Mouse (Mus musculus): ENCODE data around the gene Lrrc56. TPM values are rescaled to one million over a fixed set of nuclear protein-coding genes. Genes with fewer than 3 reads are reported as not detected.

Gene Lrrc56
- polyA plus RNA-seq, 1 experiment from 2014 or later, result 13.1 TPM

DNA sequence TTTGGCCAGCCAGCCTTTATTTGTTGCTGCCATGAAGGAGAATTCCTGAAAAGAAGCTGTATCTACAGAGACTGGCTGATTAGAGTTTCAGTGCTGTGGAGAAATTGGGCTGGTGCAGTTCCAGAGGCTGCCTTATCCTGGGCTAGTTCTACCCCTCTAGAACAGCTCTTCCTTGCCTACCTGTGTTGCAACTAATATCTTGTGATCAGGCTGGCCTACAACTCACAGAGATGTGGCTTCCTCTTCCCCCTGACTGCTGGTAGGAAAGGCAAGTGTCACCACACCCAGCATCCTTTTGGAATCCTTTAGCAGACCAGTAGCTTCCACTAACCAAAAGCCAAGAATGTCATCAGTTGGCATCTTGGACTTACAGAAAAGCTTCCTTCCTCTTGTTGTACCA, 24.1 kb upstream of the Lrrc56 start:
- Histone ChIP-seq H3K4me1 (peaks cover 22% of the 10 kb centered on the region), H3K27ac (replicated peaks) (no peak overlapping the region), H3K4me2 (replicated peaks) (no peak overlapping the region), H3K4me3 (no peak overlapping the region), H3K36me3 (no peaks in the 10 kb centered on the region), H3K27me3 (no peaks in the 10 kb centered on the region), H3K9me3 (no peaks in the 10 kb centered on the region), H3K9ac (replicated peaks) (no peak overlapping the region)
- ATAC-seq (ENCODE audit: low FRiP score, low read depth), result no peak

DNA sequence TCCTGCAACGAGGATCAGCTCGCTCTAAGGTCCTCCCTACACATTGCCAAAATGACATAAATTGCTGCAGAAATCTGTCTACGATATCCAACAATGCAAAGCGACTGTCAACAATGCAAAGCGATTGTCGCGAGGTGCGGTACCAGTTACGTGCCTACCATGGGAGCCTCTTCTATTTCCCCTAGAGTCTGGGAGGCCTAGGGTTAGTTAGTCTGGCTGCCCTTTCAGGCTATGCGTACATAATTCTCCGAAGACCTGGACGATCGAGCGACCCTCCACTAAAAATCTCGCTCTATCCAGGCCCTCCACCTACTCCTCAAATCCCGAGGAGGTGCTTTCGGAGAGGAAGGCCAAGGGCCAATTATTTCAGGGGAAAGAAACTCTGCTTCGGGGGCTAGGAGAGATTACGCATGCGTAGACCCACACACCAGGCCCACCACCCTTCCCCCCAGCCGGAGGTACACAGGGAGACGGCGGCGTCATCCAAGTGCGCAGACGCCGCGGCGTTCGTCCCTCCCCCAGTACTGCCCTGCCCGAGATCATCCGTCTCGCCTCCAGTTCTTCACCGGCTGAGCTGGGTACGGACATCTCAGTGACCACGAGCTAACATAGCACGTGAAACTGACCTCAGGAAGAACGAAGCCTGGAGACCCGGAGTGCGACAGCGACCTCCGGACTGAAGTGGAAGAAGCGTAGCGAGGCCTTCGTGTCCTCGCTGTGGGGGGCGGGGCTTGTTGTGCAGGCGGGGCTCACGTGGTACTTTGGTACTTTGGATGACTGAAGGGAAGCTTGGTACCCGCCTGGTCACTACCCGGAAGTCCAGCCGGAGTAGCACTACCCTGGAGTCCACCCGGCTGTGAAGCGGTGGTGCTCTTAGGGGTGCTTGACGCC, 21.6 kb upstream of the Lrrc56 start, which contains the start of gene Rnh1:
Rnh1 (minus strand) TSS at position 742 of the 891 bp plus-strand sequence.
- H3K4me2 ChIP-seq (replicated peaks), result peak within 1 kb of the TSS; percentile 55
- H3K27ac ChIP-seq (replicated peaks), result peak within 1 kb of the TSS; percentile 92
- H3K9me3 ChIP-seq, result no peaks in the 10 kb centered on the region
- no peaks in the 10 kb centered on the region for H3K36me3 ChIP-seq
- ATAC-seq (ENCODE audit: low FRiP score, low read depth), result peak; percentile 98
- peak within 1 kb of the TSS; percentile 62 for H3K9ac ChIP-seq (replicated peaks)
- peaks cover 22% of the 10 kb centered on the region for H3K4me1 ChIP-seq
- H3K4me3 ChIP-seq, result peak within 1 kb of the TSS; percentile 53
- H3K27me3 ChIP-seq, result 0 out of 2 replicates have a peak, but pooled peaks cover 4% of the 10 kb centered on the region
- WGBS, result 3% methylated on average over 55 of the region's 55 CpGs

DNA sequence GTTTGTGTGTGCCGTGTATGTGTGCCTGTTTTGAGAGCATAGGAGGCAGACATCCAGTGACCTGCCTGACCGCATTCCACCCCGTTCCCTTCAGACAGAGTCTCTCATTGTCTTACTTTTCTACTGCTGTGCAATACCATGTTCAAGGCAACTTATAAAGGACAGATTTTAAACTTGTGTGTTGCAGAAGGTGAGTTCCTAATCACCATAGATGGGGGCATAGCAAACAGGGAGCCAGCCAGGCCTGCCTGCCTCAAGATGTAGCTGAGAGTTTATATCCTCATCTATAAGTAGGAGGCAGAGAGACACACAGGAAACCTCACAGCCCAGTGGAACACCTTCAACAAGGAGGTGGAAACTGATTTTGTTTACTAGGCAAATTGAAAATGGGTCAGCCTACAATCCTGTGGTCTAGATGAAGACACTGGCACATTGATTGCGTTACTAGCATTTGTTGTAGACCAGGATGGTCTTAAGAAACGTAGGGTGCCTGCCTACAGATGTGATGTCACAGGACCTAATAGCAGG, 20.6 kb upstream of the Lrrc56 start:
- Histone ChIP-seq H3K9me3 (no peaks in the 10 kb centered on the region), H3K27ac (replicated peaks) (no peak overlapping the region), H3K9ac (replicated peaks) (no peak overlapping the region), H3K36me3 (no peaks in the 10 kb centered on the region), H3K4me1 (peaks cover 15% of the 10 kb centered on the region), H3K4me3 (peak overlapping the region; percentile 53; the same call in 1 of the 2 replicates), H3K4me2 (replicated peaks) (peak overlapping the region; percentile 55), H3K27me3 (0 out of 2 replicates have a peak, but pooled peaks cover 4% of the 10 kb centered on the region)
- 93% methylated on average over 5 of the region's 5 CpGs for WGBS
- no peak for ATAC-seq (ENCODE audit: low FRiP score, low read depth)

DNA sequence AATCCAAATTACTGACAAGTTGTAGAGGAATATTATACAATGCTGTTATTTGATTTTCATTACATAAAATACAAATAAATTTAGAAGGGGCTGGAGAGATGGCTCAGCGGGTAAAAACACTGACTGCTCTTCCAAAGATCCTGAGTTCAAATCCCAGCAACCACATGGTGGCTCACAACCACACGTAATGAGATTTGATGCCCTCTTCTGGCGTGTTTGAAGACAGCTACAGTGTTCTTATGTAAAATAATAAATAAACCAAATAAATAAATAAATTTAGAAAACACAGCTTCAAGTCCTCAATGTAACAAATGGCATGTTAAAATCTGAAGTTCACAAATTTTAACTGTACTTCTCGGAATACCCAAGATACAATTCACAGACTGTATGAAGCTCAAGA, 18.9 kb upstream of the Lrrc56 start:
- Histone ChIP-seq H3K4me3 (no peak overlapping the region), H3K4me2 (replicated peaks) (no peak overlapping the region), H3K9me3 (no peaks in the 10 kb centered on the region), H3K4me1 (peaks cover 8% of the 10 kb centered on the region), H3K9ac (replicated peaks) (no peak overlapping the region), H3K36me3 (no peaks in the 10 kb centered on the region), H3K27me3 (0 out of 2 replicates have a peak, but pooled peaks cover 4% of the 10 kb centered on the region), H3K27ac (replicated peaks) (no peak overlapping the region)
- WGBS, result 92% methylated on average over 4 of the region's 4 CpGs
- no peak for ATAC-seq (ENCODE audit: low FRiP score, low read depth)

DNA sequence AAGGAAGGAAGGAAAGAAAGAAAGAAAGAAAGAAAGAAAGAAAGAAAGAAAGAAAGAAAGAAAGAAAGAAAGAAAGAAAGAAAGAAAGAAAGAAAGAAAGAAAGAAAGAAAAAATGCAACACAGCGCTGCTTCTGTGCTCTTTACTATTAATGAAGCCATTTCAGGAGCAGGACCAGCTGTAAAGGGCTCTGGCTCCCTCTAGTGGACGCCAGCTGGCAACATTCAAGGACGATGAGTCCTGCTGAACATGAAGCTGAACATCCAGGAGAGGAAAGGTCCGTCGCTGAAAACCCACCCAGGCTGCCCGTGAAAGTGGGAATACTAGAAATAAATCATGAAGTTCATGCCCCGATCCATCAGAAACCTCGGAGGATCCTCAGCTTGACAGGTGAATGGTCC, 17.8 kb upstream of the Lrrc56 start:
- no peaks in the 10 kb centered on the region for H3K36me3 ChIP-seq
- 2% methylated on average over 8 of the region's 8 CpGs for WGBS
- H3K27me3 ChIP-seq, result 0 out of 2 replicates have a peak, but pooled peaks cover 4% of the 10 kb centered on the region
- no peak overlapping the region for H3K4me2 ChIP-seq (replicated peaks)
- H3K9ac ChIP-seq (replicated peaks), result no peak overlapping the region; the same call in 1 of the 2 replicates
- ATAC-seq (ENCODE audit: low FRiP score, low read depth), result no peak
- H3K4me1 ChIP-seq, result peaks cover 8% of the 10 kb centered on the region
- no peak overlapping the region for H3K4me3 ChIP-seq
- H3K9me3 ChIP-seq, result no peaks in the 10 kb centered on the region
- H3K27ac ChIP-seq (replicated peaks), result no peak overlapping the region

DNA sequence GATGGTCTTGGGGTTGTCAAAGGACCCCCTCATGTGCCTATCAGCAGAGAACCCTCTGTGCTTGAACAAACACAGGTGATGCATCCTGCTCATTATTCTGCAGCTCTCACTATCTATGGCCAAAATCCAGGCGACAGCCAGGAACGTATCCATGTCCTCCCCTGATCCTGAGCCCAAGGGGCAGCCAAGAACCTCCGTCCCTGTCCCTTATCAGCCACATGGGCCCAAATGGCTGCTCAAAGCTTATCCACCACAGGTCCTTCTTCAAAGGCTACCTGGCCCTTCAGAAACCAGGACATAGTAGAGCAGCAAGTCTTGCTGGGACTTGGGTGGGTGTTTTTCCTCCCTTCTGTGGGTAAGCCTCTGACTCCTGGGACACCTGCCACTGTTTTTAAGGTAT, 5.8 kb upstream of the Lrrc56 start:
- H3K4me2 ChIP-seq (replicated peaks), result no peak overlapping the region
- H3K9me3 ChIP-seq, result no peaks in the 10 kb centered on the region
- H3K9ac ChIP-seq (replicated peaks), result no peak overlapping the region
- H3K27ac ChIP-seq (replicated peaks), result no peak overlapping the region
- WGBS, result 81% methylated on average over 3 of the region's 3 CpGs
- peaks cover 15% of the 10 kb centered on the region for H3K4me1 ChIP-seq
- no peaks in the 10 kb centered on the region for H3K27me3 ChIP-seq
- ATAC-seq (ENCODE audit: low FRiP score, low read depth), result no peak
- no peak overlapping the region for H3K4me3 ChIP-seq
- peaks cover 36% of the 10 kb centered on the region for H3K36me3 ChIP-seq

DNA sequence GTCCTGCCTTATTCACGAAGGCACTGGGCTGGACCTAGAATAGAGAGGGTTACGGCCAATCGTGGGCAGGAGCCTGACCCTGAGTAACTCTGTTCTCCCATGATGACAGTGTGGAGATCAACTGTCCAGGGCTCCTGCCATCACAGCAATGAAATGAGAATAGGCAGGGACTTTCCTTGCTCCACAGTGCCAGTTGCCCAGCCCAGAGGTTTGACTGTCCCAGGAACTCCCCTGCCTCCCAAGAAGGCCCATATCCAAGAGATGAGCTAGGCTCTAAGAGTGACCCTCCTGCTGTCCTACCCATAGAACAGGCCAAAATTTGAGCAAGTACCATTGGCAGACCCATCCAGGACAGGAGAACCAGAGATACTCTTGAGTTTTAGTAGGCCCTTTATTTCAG, 5.2 kb upstream of the Lrrc56 start:
- no peak for ATAC-seq (ENCODE audit: low FRiP score, low read depth)
- Histone ChIP-seq H3K4me1 (peaks cover 17% of the 10 kb centered on the region), H3K9ac (replicated peaks) (no peak overlapping the region), H3K27me3 (no peaks in the 10 kb centered on the region), H3K36me3 (peaks cover 36% of the 10 kb centered on the region), H3K9me3 (no peaks in the 10 kb centered on the region), H3K4me3 (no peak overlapping the region), H3K4me2 (replicated peaks) (no peak overlapping the region), H3K27ac (replicated peaks) (no peak overlapping the region)
- 90% methylated on average over 3 of the region's 3 CpGs for WGBS

DNA sequence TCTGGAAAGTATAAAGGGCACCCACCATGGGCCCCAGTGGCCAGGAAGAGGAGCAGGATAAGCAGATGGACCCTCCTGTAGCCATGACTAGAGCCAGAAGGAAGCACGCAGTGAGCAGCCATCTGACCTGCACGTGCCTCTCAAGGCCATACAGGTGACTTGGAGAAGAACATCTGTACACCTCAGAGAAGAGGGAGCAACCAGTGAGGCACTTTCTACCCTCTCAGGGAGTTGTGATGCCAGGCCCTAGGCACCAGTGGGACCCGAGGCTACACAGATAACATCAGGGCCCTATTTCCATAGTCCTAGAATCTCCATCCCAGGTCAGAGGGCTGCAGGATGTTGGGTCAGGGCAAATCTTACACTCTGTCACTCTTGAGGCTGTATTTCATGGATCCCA, 3.7 kb upstream of the Lrrc56 start:
- Histone ChIP-seq H3K36me3 (peaks cover 36% of the 10 kb centered on the region), H3K9me3 (no peaks in the 10 kb centered on the region), H3K4me1 (peaks cover 19% of the 10 kb centered on the region), H3K9ac (replicated peaks) (no peak overlapping the region), H3K4me2 (replicated peaks) (no peak overlapping the region), H3K4me3 (no peak overlapping the region), H3K27ac (replicated peaks) (no peak overlapping the region), H3K27me3 (no peaks in the 10 kb centered on the region)
- WGBS, result 85% methylated on average over 3 of the region's 3 CpGs
- ATAC-seq (ENCODE audit: low FRiP score, low read depth), result no peak

DNA sequence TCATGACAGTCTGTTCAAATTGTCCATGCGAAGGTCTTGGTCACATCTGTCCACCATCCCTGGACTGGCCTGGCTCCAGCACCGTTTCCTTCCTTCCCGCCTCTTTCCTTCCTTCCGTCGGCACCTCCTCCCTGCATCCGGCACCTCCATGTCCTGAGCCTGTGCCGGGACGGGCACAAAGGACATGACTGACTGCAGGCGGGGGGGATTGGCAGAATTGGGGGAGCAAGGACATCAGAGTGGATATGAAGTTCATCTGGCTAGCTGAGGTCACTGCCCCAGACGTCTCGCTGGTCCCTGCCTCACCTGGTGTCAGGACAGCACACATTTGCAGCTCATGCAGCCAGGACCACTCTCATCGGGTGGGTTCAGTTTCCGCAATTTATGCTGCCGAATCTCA, 2.9 kb upstream of the Lrrc56 start:
- no peaks in the 10 kb centered on the region for H3K9me3 ChIP-seq
- no peak overlapping the region for H3K9ac ChIP-seq (replicated peaks)
- H3K4me2 ChIP-seq (replicated peaks), result no peak overlapping the region
- H3K4me3 ChIP-seq, result no peak overlapping the region
- 93% methylated on average over 14 of the region's 14 CpGs for WGBS
- H3K27ac ChIP-seq (replicated peaks), result no peak overlapping the region
- peaks cover 27% of the 10 kb centered on the region for H3K4me1 ChIP-seq
- H3K36me3 ChIP-seq, result peaks cover 36% of the 10 kb centered on the region
- H3K27me3 ChIP-seq, result no peaks in the 10 kb centered on the region
- ATAC-seq (ENCODE audit: low FRiP score, low read depth), result no peak

DNA sequence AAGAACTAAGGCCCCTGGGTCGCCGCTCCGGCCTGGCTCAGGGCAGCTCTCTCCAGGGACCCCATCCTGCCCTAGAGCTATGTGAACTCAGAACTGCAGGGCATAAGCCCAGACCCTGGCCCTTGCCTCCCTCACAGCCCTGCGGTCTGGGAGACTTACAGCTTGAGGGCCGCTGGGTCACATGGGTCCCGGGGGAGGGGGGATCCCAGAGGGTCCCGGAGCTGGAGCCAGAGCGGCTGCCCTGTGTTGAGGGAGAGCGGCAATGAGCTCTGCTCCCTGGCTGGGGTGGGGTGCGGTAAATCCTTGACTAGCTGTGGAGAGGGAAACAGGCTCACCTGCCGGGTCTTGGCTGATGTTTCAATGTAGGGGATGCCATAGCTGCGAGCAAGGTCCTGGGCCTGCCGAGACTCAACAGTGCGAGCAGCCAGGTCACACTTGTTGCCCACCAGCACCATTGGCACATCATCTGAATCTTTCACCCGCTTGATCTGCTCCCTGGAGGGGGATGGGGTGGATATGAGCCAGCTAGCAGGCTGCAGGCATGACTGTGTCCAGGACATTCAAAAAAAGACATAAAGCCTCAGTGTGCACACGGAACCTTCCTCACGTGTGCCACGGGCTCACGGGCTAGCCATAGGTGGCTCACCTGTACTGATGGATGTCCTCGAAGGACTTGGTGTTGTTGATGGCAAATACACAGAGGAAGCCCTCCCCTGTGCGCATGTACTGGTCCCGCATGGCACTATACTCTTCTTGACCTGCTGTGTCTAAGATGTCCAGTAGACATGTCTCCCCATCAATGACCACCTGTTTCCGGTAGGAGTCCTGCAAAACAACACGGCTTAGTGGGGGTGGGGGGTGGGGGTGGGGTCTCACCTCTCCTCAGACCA, 1.9 kb upstream of the Lrrc56 start:
- H3K4me3 ChIP-seq, result peak overlapping the region; percentile 93
- H3K27ac ChIP-seq (replicated peaks), result no peak overlapping the region
- WGBS, result 90% methylated on average over 24 of the region's 24 CpGs

DNA sequence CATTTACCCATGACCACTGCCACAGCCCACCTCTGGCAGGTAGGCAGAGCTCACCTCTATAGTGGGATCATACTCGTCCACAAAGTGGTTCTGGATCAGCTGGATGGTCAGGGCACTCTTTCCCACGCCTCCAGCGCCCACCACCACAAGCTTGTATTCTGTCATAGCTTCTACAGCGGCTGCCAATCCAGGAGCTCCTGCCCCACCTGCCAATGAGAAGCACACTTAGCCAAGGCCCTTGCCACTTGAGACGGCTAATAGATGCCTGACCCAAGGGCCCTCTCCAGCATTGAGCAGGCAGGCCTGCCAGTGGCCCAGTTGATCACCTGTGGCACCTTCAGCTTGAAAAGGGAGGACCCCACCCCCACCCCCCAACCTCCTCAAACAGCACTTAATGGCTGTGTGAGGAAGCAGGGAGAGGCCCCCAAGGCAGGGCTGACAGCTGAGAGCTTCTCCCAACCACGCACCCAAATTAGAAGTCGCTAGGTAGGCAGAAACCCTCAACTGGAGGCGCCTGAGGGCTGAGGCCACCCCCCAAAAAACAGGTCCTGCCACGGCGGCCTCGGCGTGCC, 1.1 kb upstream of the Lrrc56 start:
- H3K27ac ChIP-seq (replicated peaks), result peak overlapping the region; percentile 85
- no peaks in the 10 kb centered on the region for H3K27me3 ChIP-seq
- no peaks in the 10 kb centered on the region for H3K9me3 ChIP-seq
- H3K36me3 ChIP-seq, result peaks cover 36% of the 10 kb centered on the region
- H3K9ac ChIP-seq (replicated peaks), result peak overlapping the region; percentile 97
- peak overlapping the region; percentile 93 for H3K4me2 ChIP-seq (replicated peaks)
- H3K4me1 ChIP-seq, result peaks cover 28% of the 10 kb centered on the region
- H3K4me3 ChIP-seq, result peak overlapping the region; percentile 93
- 31% methylated on average over 12 of the region's 12 CpGs for WGBS
- ATAC-seq (ENCODE audit: low FRiP score, low read depth), result no peak

More for the DNA sequence above, 1.9 kb upstream of the Lrrc56 start:
- Histone ChIP-seq H3K27me3 (no peaks in the 10 kb centered on the region), H3K9me3 (no peaks in the 10 kb centered on the region), H3K9ac (replicated peaks) (peak overlapping the region; percentile 97; the same call in 1 of the 2 replicates), H3K36me3 (peaks cover 36% of the 10 kb centered on the region), H3K4me2 (replicated peaks) (peak overlapping the region; percentile 93; the same call in 1 of the 2 replicates), H3K4me1 (peaks cover 28% of the 10 kb centered on the region)
- ATAC-seq (ENCODE audit: low FRiP score, low read depth), result no peak
